Mouse (Mus musculus) bone marrow, adult 2 months (tissue): ENCODE data around the gene Lbx1.

Experiments used
- CTCF ChIP-seq: fragments of 200-500 bp; IDR thresholded peaks from 2 replicates; pipeline ENCODE4 v1.5.1; 2011; ENCODE audit warnings: low read length, control low read depth; ENCODE audit not compliant: control insufficient read depth, insufficient read depth
- POLR2A ChIP-seq: fragments of 200-500 bp; IDR thresholded peaks from 2 replicates; pipeline ENCODE4 v1.6.1; 2011; ENCODE audit warnings: low read depth, mild to moderate bottlenecking, control low read depth, low read length, borderline replicate concordance; ENCODE audit not compliant: control insufficient read depth

- peak; percentile 94 for TF ChIP-seq CTCF
- no peak for TF ChIP-seq POLR2A
These were observed 14.8 kb downstream of the Lbx1 start for GRCm38 (mm10) chr19:45220593-45221457.
